Mouse (Mus musculus) ES-Bruce4 (cell line): ENCODE results near the gene Gm45716.

ENCODE experiments used
- CTCF ChIP-seq: IDR thresholded peaks from one replicate; pipeline ENCODE4 v1.8.1; 2011; ENCODE audit warnings: low read depth, low read length
- EP300 ChIP-seq: IDR thresholded peaks from 2 replicates; pipeline ENCODE4 v1.6.1; 2011; ENCODE audit warnings: low read depth, low read length; ENCODE audit not compliant: insufficient read depth

DNA sequence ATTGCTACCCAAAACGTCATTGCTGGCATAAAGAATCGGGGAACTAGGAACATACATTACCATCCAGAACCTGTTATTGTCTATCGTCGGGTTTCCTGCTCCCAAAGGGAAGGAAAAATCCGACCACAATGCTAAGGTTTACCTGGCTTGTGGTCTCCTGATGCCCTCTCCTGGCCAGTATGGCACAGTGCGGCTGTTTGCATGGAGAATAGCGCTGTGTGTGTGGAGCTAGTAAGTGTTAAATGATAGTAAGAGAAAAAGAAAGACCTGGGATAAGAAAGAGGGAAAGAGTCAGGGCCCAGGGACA, 17.5 kb upstream of the Gm45716 start:
- TF ChIP-seq CTCF (peak; percentile 94), EP300 (0 out of 2 replicates have a peak, but pooled peaks have one; percentile 11)
